Mouse (Mus musculus) left cerebral cortex, adult 6 months (tissue): Measurements from ENCODE around the gene Ccdc17. TPM values are rescaled to one million over a fixed set of nuclear protein-coding genes. Genes with fewer than 3 reads are reported as not detected.

Source experiments
- long read RNA-seq, 2 experiments: library from polyadenylated mRNA; unstranded; transcript quantifications; one replicate each; pipeline ENCODE4 v2.0.0; 2019 to 2020
- polyA plus RNA-seq: library from polyadenylated mRNA; unstranded; fragments of <200 nt; fragmentation: Nextera tagmentation; gene quantifications from 2 replicates; pipeline ENCODE4 v1.2.3, GENCODE M21; 2021

Ccdc17 gene
- polyA plus RNA-seq, result 1.8 and 3.2 TPM in 2 replicates
- long read RNA-seq, experiment 1, transcript Ccdc17-204 (1 exons, 673 nt), result major isoform, 11 of 20 reads
- long read RNA-seq, experiment 1, partial matches to known transcripts, result 6 of 20 reads
- long read RNA-seq, experiment 1, other reads (novel, unspliced or antisense), result 3 of 20 reads
- long read RNA-seq, experiment 2, partial matches to known transcripts, result 1 of 4 reads
- long read RNA-seq, experiment 2, other reads (novel, unspliced or antisense), result 0 of 4 reads

DNA sequence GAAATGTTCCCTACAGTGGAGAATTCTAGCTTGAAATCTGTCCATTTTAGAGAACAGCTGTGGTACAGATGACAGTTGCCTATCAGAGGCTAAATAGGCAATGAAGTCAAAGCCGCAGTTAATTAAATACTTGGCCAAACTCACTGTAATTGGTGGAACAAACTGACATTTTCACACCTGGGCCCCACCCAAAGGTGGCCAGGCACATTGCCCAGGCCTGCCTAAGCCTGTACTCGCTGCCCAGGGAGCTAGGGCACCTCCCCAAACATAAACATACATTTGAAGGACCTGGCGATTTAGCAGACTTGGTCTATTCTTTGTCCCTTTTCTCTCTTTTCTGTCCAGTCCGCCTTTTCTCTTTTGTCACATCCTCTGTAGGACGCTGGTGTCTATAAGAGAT lies at the start of gene Ccdc17:
Gene Ccdc17 (plus strand): TSS at position 276 of the 400 bp plus-strand sequence.

GRCm38 (mm10) chr4:116555413-116556300 lies 40.8 kb upstream of the Ccdc17 start, which contains the start of gene Tmem69:
TSS of gene Tmem69 (minus strand) at chr4:116555936.

GRCm38 (mm10) chr4:116557306-116558121 lies 38.9 kb upstream of the Ccdc17 start, which contains the start of gene Gpbp1l1:
TSS of gene Gpbp1l1 (plus strand) at chr4:116557658.

DNA sequence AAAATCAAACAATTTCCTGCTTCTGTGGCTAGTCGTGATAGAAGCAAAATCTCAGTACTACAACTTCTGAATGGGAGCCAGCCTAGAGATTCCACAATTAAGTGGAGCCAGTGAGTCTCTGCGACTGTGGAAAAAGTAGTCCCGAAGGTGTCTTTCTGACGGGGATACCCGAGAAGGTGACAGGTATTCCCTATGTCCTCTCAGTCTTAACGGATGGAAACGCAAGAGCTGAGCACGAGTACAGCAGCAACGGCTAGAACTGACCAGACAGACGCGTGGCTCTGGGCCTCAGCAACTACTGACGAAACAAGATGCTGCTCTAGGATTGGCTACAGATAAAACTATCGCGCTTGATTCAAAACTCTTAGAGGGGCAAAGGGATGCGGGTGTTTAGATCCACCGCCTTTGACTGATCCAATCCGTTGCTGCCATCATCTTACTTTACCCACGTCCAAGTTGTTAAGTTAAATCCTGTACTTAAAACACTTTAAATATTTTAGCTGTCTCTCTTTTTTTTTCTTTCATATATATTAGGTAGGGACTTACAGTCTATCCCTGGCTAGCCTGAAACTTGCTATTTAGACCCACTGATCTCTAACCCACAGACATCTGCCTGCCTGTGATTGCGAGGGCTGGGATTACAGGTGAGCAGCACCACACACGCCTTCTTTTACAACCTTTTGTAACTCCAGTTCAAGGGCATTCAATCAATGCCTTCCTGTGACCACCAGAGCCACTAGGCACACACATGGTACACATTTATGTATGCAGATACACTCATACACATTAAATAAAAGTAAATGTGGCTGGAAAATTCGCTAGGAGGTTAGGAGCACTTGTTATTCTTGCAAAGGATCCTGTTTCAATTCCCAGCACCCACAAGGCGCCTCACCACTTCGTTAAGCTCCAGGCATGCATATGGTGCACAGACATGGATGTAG lies 31.5 kb downstream of the Ccdc17 start, which contains the start of gene Nasp:
Gene Nasp (minus strand): TSS at position 220 of the 941 bp plus-strand sequence.

Other genes with a start within 250 kb of the Ccdc17 start
- 10.1 and 13.0 TPM in 2 replicates for gene Mast2, start 132.5 kb upstream of the Ccdc17 start, polyA plus RNA-seq
- 4.4 and 4.7 TPM in 2 replicates for gene Ipp, start 89.1 kb upstream of the Ccdc17 start, polyA plus RNA-seq
- 5.1 and 6.1 TPM in 2 replicates for gene Tmem69, start 40.7 kb upstream of the Ccdc17 start, polyA plus RNA-seq
- gene Gpbp1l1, start 39.0 kb upstream of the Ccdc17 start, polyA plus RNA-seq, result 5.2 and 5.8 TPM in 2 replicates
- 4.4 and 6.2 TPM in 2 replicates for gene Nasp, start 31.3 kb downstream of the Ccdc17 start, polyA plus RNA-seq
- 568 and 624 TPM in 2 replicates for gene Akr1a1, start 55.0 kb downstream of the Ccdc17 start, polyA plus RNA-seq
- 680 and 725 TPM in 2 replicates for gene Prdx1, start 88.9 kb downstream of the Ccdc17 start, polyA plus RNA-seq
- 10.1 and 15.4 TPM in 2 replicates for gene Mmachc, start 111.8 kb downstream of the Ccdc17 start, polyA plus RNA-seq
- 4.1 and 4.8 TPM in 2 replicates for gene Ccdc163, start 111.9 kb downstream of the Ccdc17 start, polyA plus RNA-seq
- 2.4 and 2.5 TPM in 2 replicates for gene Tesk2, start 124.3 kb downstream of the Ccdc17 start, polyA plus RNA-seq
- gene Toe1, start 211.0 kb downstream of the Ccdc17 start, polyA plus RNA-seq, result 8.2 and 10.8 TPM in 2 replicates
- 1.2 and 1.4 TPM in 2 replicates for gene Mutyh, start 211.1 kb downstream of the Ccdc17 start, polyA plus RNA-seq
- 2.2 and 2.4 TPM in 2 replicates for gene Hpdl, start 225.1 kb downstream of the Ccdc17 start, polyA plus RNA-seq